Mouse (Mus musculus): Measurements from ENCODE around the gene Elmo1.

GRCm38 (mm10) chr13:20290412-20290811 lies 200.0 kb downstream of the Elmo1 start:
- TF ChIP-seq CTCF (IDR thresholded peaks at IDR 0.05; ENCODE audit: control insufficient read depth, insufficient read depth, insufficient read length) (no peak), MYOG (IDR thresholded peaks at IDR 0.05; ENCODE audit: control insufficient read depth, extremely low read depth, insufficient read length) (no peak), MYOD1 (IDR thresholded peaks at IDR 0.05; ENCODE audit: control insufficient read depth, insufficient read length, low read depth) (no peak)

All from C2C12 (cell line).